Mouse (Mus musculus) CH12.LX (cell line): Measurements from ENCODE around the gene Akr1b10. TPM values are rescaled to one million over a fixed set of nuclear protein-coding genes. Genes with fewer than 3 reads are reported as not detected.

Experiments used
- DNase-seq: peaks from one replicate; pipeline ENCODE4 v3.0.0-alpha.2; 2013; ENCODE audit errors: extremely low read depth
- H3K27ac ChIP-seq: 2 replicates; pipeline ENCODE4 v1.5.1; 2012; ENCODE audit warnings: low read depth, mild to moderate bottlenecking, control low read depth, moderate library complexity; ENCODE audit not compliant: insufficient read depth
- H3K27me3 ChIP-seq: replicated peaks from 2 replicates; pipeline ENCODE3; 2012; ENCODE audit warnings: inconsistent platforms
- H3K36me3 ChIP-seq, 2 experiments: replicated peaks in 1 of 2; 2 replicates each; pipeline versions ENCODE3 to v1.6.1; 2012; ENCODE audit warnings: inconsistent platforms in 1 of 2, low read length in 1 of 2, mild to moderate bottlenecking in 1 of 2, mixed read lengths in 1 of 2, moderate library complexity in 1 of 2; ENCODE audit not compliant: control insufficient read depth in 1 of 2, insufficient read depth in 1 of 2
- H3K4me1 ChIP-seq, 2 experiments: 2 replicates each; pipeline ENCODE4 v1.6.1; 2012; ENCODE audit warnings: inconsistent platforms in 1 of 2, moderate library complexity in 1 of 2; ENCODE audit not compliant: insufficient read depth in 2 of 2, control insufficient read depth in 1 of 2
- H3K4me2 ChIP-seq: 2 replicates; pipeline ENCODE4 v1.6.1; 2012; ENCODE audit warnings: low read depth, mild to moderate bottlenecking, control low read depth; ENCODE audit not compliant: poor library complexity, insufficient read depth, severe bottlenecking
- H3K4me3 ChIP-seq, 3 experiments: fragments of 150-350 bp in 1 of 3; sonication (generic) in 1 of 3; replicated peaks in 1 of 3; 2 replicates each; pipeline versions ENCODE3 to v1.5.1; 2011 to 2012; ENCODE audit warnings: low read depth in 2 of 3, low read length in 2 of 3, mild to moderate bottlenecking in 2 of 3, moderate library complexity in 2 of 3, control low read depth in 1 of 3, improper control_type of control experiment in 1 of 3, inconsistent platforms in 1 of 3, mixed read lengths in 1 of 3; ENCODE audit not compliant: poor library complexity in 1 of 3
- H3K79me2 ChIP-seq: replicated peaks from 2 replicates; pipeline ENCODE4 v1.6.1; 2012; ENCODE audit warnings: mild to moderate bottlenecking, moderate library complexity; ENCODE audit not compliant: control insufficient read depth, poor library complexity, insufficient read depth, severe bottlenecking; ENCODE audit errors: extremely low read depth
- H3K9ac ChIP-seq: 2 replicates; pipeline ENCODE4 v1.6.1; 2012; ENCODE audit warnings: low read depth, mild to moderate bottlenecking, control low read depth, moderate library complexity; ENCODE audit not compliant: insufficient read depth
- H3K9me3 ChIP-seq: replicated peaks from 2 replicates; pipeline ENCODE3; 2012; ENCODE audit warnings: low read length, inconsistent platforms, mixed read lengths
- BHLHE40 ChIP-seq: IDR thresholded peaks from 2 replicates; pipeline ENCODE4 v1.6.1; 2011; ENCODE audit warnings: mild to moderate bottlenecking, low read depth, low read length, improper control_type of control experiment
- CHD1 ChIP-seq: IDR thresholded peaks from 2 replicates; pipeline ENCODE4 v1.6.1; 2012; ENCODE audit warnings: low read depth, low read length, improper control_type of control experiment, inconsistent platforms
- ELF1 ChIP-seq: IDR thresholded peaks from 2 replicates; pipeline ENCODE4 v1.6.1; 2014; ENCODE audit warnings: low read depth, mild to moderate bottlenecking, inconsistent platforms, low read length, improper control_type of control experiment
- EP300 ChIP-seq: IDR thresholded peaks from 2 replicates; pipeline ENCODE4 v1.6.1; 2011; ENCODE audit warnings: low read length, improper control_type of control experiment
- ETS1 ChIP-seq: conservative IDR thresholded peaks from 2 replicates; pipeline ENCODE4 v1.6.1; 2012; ENCODE audit warnings: low read depth, mild to moderate bottlenecking, inconsistent platforms, low read length, improper control_type of control experiment, moderate library complexity
- GABPA ChIP-seq: IDR thresholded peaks from 2 replicates; pipeline ENCODE4 v1.6.1; 2012; ENCODE audit warnings: low read depth, low read length, improper control_type of control experiment, inconsistent platforms; ENCODE audit not compliant: insufficient replicate concordance
- IRF4 ChIP-seq: IDR thresholded peaks from 2 replicates; pipeline ENCODE4 v1.6.1; 2014; ENCODE audit warnings: low read depth, mild to moderate bottlenecking, inconsistent platforms, low read length, improper control_type of control experiment
- JUN ChIP-seq: IDR thresholded peaks from 2 replicates; pipeline ENCODE4 v1.6.1; 2011; ENCODE audit warnings: low read depth, mild to moderate bottlenecking, low read length, improper control_type of control experiment, moderate library complexity; ENCODE audit not compliant: insufficient read depth
- JUND ChIP-seq: conservative IDR thresholded peaks from 2 replicates; pipeline ENCODE4 v1.6.1; 2011; ENCODE audit warnings: low read depth, low read length, improper control_type of control experiment
- MAX ChIP-seq: IDR thresholded peaks from 2 replicates; pipeline ENCODE4 v1.6.1; 2011; ENCODE audit warnings: low read length, improper control_type of control experiment
- MAZ ChIP-seq: IDR thresholded peaks from 2 replicates; pipeline ENCODE4 v1.6.1; 2012; ENCODE audit warnings: low read depth, mild to moderate bottlenecking, inconsistent platforms, low read length, improper control_type of control experiment, moderate library complexity
- MEF2A ChIP-seq: IDR thresholded peaks from 2 replicates; pipeline ENCODE4 v1.6.1; 2014; ENCODE audit warnings: low read depth, mild to moderate bottlenecking, inconsistent platforms, low read length, improper control_type of control experiment, borderline replicate concordance
- NELFE ChIP-seq: IDR thresholded peaks from 2 replicates; pipeline ENCODE4 v1.6.1; 2011; ENCODE audit warnings: low read depth, low read length, improper control_type of control experiment
- PAX5 ChIP-seq: IDR thresholded peaks from 2 replicates; pipeline ENCODE4 v1.6.1; 2012; ENCODE audit warnings: low read length, inconsistent platforms, mixed read lengths
- POLR2AphosphoS2 ChIP-seq: IDR thresholded peaks from 2 replicates; pipeline ENCODE4 v1.6.1; 2011; ENCODE audit warnings: low read depth, low read length, improper control_type of control experiment
- TBP ChIP-seq: conservative IDR thresholded peaks from 2 replicates; pipeline ENCODE4 v1.6.1; 2011; ENCODE audit warnings: low read depth, low read length, improper control_type of control experiment
- UBTF ChIP-seq: IDR thresholded peaks from 2 replicates; pipeline ENCODE4 v1.6.1; 2012; ENCODE audit warnings: low read depth, mild to moderate bottlenecking, inconsistent platforms, low read length, improper control_type of control experiment, moderate library complexity
- USF1 ChIP-seq: IDR thresholded peaks from 2 replicates; pipeline ENCODE4 v1.6.1; 2014; ENCODE audit warnings: low read depth, mild to moderate bottlenecking, inconsistent platforms, low read length, improper control_type of control experiment
- USF2 ChIP-seq: conservative IDR thresholded peaks from 2 replicates; pipeline ENCODE4 v1.6.1; 2011; ENCODE audit warnings: low read depth, low read length, improper control_type of control experiment
- ZKSCAN1 ChIP-seq: IDR thresholded peaks from 2 replicates; pipeline ENCODE4 v1.6.1; 2012; ENCODE audit warnings: low read depth, inconsistent platforms, low read length, improper control_type of control experiment, borderline replicate concordance
- ZMIZ1 ChIP-seq: IDR thresholded peaks from 2 replicates; pipeline ENCODE4 v1.6.1; 2012; ENCODE audit warnings: low read depth, mild to moderate bottlenecking, inconsistent platforms, low read length, improper control_type of control experiment
- dilution Hi-C: fragments of 300-500 bp; cut with MboI; formaldehyde crosslinking; loops from 2 replicates; pipeline ENCODE4 v1.14.3; 2020; ENCODE audit warnings: low sequenced_read_pairs; ENCODE audit not compliant: extremely low pct_unique_long_range_greater_than_20kb, extremely low pct_ligation_motif_present
- in situ Hi-C: fragments of 300-500 bp; cut with MboI; formaldehyde crosslinking; loops from 3 replicates; pipeline ENCODE4 v1.14.3; 2019; ENCODE audit warnings: low sequenced_read_pairs, low pct_ligation_motif_present, low pct_unique_long_range_greater_than_20kb, mixed read lengths
- polyA plus RNA-seq: library from polyadenylated mRNA; unstranded; fragments of >175 nt; gene quantifications from 2 replicates; pipeline ENCODE4 v1.2.1, GENCODE M21; 2012; ENCODE audit warnings: low read depth; ENCODE audit not compliant: insufficient read length
- total RNA-seq, 2 experiments: library from RNA; depleted of rRNA; stranded (reverse); fragments of 300-350 nt in 1 of 2; fragments of >200 nt in 1 of 2; gene quantifications; 2 replicates each; pipeline ENCODE4 v1.2.3; 2012 to 2014

Gene Akr1b10
- total and polyA plus RNA-seq, 3 experiments: 20.3 to 34.7 (median 29.6) TPM

- TF ChIP-seq MAX: no peak
- TF ChIP-seq UBTF: no peak
- no peak for TF ChIP-seq USF1
- TF ChIP-seq ZKSCAN1: no peak
- TF ChIP-seq ELF1: no peak
- TF ChIP-seq BHLHE40: no peak
- TF ChIP-seq GABPA: no peak
- no peak for TF ChIP-seq CHD1
- Histone ChIP-seq H3K9me3 (peaks cover 8% of the 10 kb centered on the region), H3K27ac (no peak overlapping the region), H3K36me3 (no peaks in the 10 kb centered on the region), H3K4me1 (no peaks in the 10 kb centered on the region), H3K9ac (no peak overlapping the region), H3K79me2 (no peaks in the 10 kb centered on the region), H3K27me3 (no peaks in the 10 kb centered on the region), H3K4me2 (no peak overlapping the region), H3K4me3 (no peak overlapping the region)
- dilution Hi-C loops (no loop called here), in situ Hi-C loops (no loop called here)
- DNase-seq: no peak
These were observed 22.7 kb downstream of the Akr1b10 start for GRCm38 (mm10) chr6:34406746-34407145.

DNA sequence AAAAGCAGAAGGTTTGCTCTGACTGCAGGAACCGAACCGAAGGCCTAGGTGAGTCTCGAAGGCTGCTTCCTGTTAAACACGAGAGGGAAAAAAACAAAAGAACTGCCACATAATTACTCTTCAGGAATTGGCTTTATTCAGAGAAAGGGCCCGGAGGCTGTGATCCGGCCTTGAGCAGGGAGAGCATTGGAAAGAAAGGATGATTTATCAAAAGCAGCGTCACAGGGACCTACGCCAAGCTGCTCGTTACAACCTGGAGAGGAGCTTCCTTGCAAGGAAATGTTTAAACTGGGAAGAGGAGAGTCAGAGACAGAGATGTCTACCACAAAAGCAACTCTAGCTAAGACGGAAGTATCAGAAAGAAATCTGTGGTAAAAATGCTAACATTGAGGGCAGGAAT is 23.4 kb downstream of the Akr1b10 start:
- Histone ChIP-seq H3K27me3 (no peaks in the 10 kb centered on the region), H3K36me3 (no peaks in the 10 kb centered on the region)
- dilution Hi-C loops: no loop called here

DNA sequence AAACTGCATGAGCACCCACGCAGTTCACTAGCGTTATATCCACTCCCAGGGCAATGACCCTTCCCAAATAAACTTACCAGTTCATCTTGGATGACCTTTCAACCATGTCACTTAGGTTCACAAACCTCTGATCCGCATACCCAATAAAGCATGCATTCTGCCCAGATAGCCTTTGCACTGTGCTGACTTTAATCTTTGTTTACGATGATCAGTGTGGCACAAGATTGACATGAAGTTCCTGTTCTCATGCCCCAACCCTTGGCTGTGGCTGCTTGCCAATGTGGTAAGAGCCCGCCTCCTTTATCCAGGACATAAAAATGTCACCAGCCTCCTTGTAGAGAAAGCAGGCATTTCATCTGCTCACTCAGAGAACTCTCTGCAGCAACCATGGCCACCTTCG is 28.0 kb downstream of the Akr1b10 start, which contains the start of gene Akr1b7:
Gene Akr1b7, plus strand, starts transcription at position 312 of the 400 bp plus-strand sequence.
- H3K4me1 ChIP-seq: peaks cover 0 to 8% of the 10 kb centered on the region in 2 experiments; a peak in 2 of 4 replicates
- peak within 1 kb of the TSS; percentile 71 for H3K9ac ChIP-seq
- TF ChIP-seq NELFE (no peak), TBP (no peak), JUND (no peak), JUN (no peak)
- TF ChIP-seq, all 38 proteins: peak for 0
- Histone ChIP-seq H3K27me3 (no peaks in the 10 kb centered on the region), H3K27ac (no peak within 1 kb of the TSS), H3K9me3 (peaks cover 3% of the 10 kb centered on the region), H3K4me3 (peak within 1 kb of the TSS in 1 of 3 experiments; percentile 8), H3K79me2 (no peaks in the 10 kb centered on the region), H3K4me2 (peak within 1 kb of the TSS; percentile 55), H3K36me3 (no peaks in the 10 kb centered on the region)
- dilution Hi-C loops: no loop called here
- no peak for DNase-seq
- in situ Hi-C loops: no loop called here

More for the DNA sequence above, 23.4 kb downstream of the Akr1b10 start:
- Histone ChIP-seq H3K9me3 (peaks cover 8% of the 10 kb centered on the region), H3K27ac (no peak overlapping the region), H3K9ac (no peak overlapping the region), H3K79me2 (no peaks in the 10 kb centered on the region), H3K4me1 (no peaks in the 10 kb centered on the region), H3K4me2 (no peak overlapping the region), H3K4me3 (no peak overlapping the region)
- DNase-seq: no peak
- in situ Hi-C loops: no loop called here
- TF ChIP-seq BHLHE40 (no peak), EP300 (no peak), ZMIZ1 (no peak), MEF2A (no peak), POLR2AphosphoS2 (no peak), NELFE (no peak), PAX5 (no peak), MAZ (no peak), ETS1 (no peak), IRF4 (no peak), USF2 (no peak)
